Mouse (Mus musculus) forebrain, postnatal 0 days (tissue): ENCODE results near the gene Sstr4. TPM values are rescaled to one million over a fixed set of nuclear protein-coding genes. Genes with fewer than 3 reads are reported as not detected.

Source experiments
- ATAC-seq: fragments of 200-750 bp; cut with Nextera tagmentation; 2 replicates; pipeline ENCODE4 v1.8.0; 2017; ENCODE audit warnings: mild to moderate bottlenecking, moderate library complexity
- DNase-seq: peaks from one replicate; pipeline ENCODE4 v3.0.0-alpha.2; 2015
- H3K27ac ChIP-seq: fragments of 300-500 bp; sonication (generic); 2 replicates; pipeline ENCODE4 v1.5.1; 2014; ENCODE audit warnings: low read depth, mild to moderate bottlenecking, antibody characterized with exemption, low read length, moderate library complexity, mixed read lengths
- H3K27me3 ChIP-seq: fragments of 300-500 bp; sonication (generic); 2 replicates; pipeline ENCODE4 v1.6.1; 2014; ENCODE audit warnings: mild to moderate bottlenecking, low read length, mixed read lengths; ENCODE audit not compliant: insufficient read depth
- H3K36me3 ChIP-seq: fragments of 300-500 bp; sonication (generic); 2 replicates; pipeline ENCODE4 v1.6.1; 2014; ENCODE audit warnings: mild to moderate bottlenecking, moderate library complexity; ENCODE audit not compliant: insufficient read depth
- H3K4me1 ChIP-seq: fragments of 300-500 bp; sonication (generic); 2 replicates; pipeline ENCODE4 v1.6.1; 2014; ENCODE audit warnings: antibody characterized with exemption; ENCODE audit not compliant: insufficient read depth
- H3K4me2 ChIP-seq: fragments of 300-500 bp; sonication (generic); 2 replicates; pipeline ENCODE4 v1.6.1; 2014; ENCODE audit warnings: low read depth, mild to moderate bottlenecking, moderate library complexity
- H3K4me3 ChIP-seq: fragments of 300-500 bp; sonication (generic); 2 replicates; pipeline ENCODE4 v1.5.1; 2014; ENCODE audit warnings: low read depth, low read length, mixed read lengths
- H3K9ac ChIP-seq: fragments of 300-500 bp; sonication (generic); 2 replicates; pipeline ENCODE4 v1.6.1; 2014; ENCODE audit warnings: mild to moderate bottlenecking
- H3K9me3 ChIP-seq: fragments of 300-500 bp; sonication (generic); 2 replicates; pipeline ENCODE4 v1.6.1; 2016; ENCODE audit warnings: low read length
- CTCF ChIP-seq: sonication (generic); IDR thresholded peaks from 2 replicates; pipeline ENCODE4 v1.5.1; 2016; ENCODE audit warnings: antibody characterized with exemption, control low read depth, low read depth
- WGBS: fragments of 180-500 bp; shearing (Covaris S2); extraction: QIAGEN DNeasy Blood & Tissue Kit; methylation state at CpG from one replicate; pipeline ENCODE4 v1.1.7; 2014; 5-methylcytosine and 5-hydroxymethylcytosine counted together
- polyA plus RNA-seq: library from polyadenylated mRNA; unstranded; fragments of >200 nt; fragmentation: Nextera tagmentation; extraction: Ambion mirVana; gene quantifications from 2 replicates; pipeline ENCODE4 v1.2.1, GENCODE M21; 2015
- total RNA-seq: library from RNA; depleted of rRNA; stranded (reverse); fragments of >200 nt; gene quantifications from 2 replicates; pipeline ENCODE4 v1.2.3, GENCODE M21; 2014

The Sstr4 gene
- total and polyA plus RNA-seq, 2 experiments from 2014 or later = 2.8 to 10.7 TPM

- Histone ChIP-seq H3K27me3 (no peaks in the 10 kb centered on the region), H3K4me1 (no peaks in the 10 kb centered on the region), H3K9me3 (no peaks in the 10 kb centered on the region), H3K4me2 (no peak overlapping the region), H3K27ac (no peak overlapping the region), H3K36me3 (no peaks in the 10 kb centered on the region), H3K4me3 (no peak overlapping the region), H3K9ac (no peak overlapping the region)
- 79% methylated on average over 4 of the region's 4 CpGs for WGBS
- ATAC-seq = no peak
- no peak for DNase-seq
- no peak for TF ChIP-seq CTCF
Observed at GRCm38 (mm10) chr2:148430941-148431340, 35.8 kb downstream of the Sstr4 start.

GRCm38 (mm10) chr2:148432346-148432745, 37.2 kb downstream of the Sstr4 start:
- no peak for TF ChIP-seq CTCF
- Histone ChIP-seq H3K4me2 (no peak overlapping the region), H3K4me1 (no peaks in the 10 kb centered on the region), H3K27me3 (no peaks in the 10 kb centered on the region), H3K9me3 (no peaks in the 10 kb centered on the region), H3K9ac (no peak overlapping the region), H3K4me3 (no peak overlapping the region), H3K27ac (no peak overlapping the region), H3K36me3 (no peaks in the 10 kb centered on the region)
- DNase-seq (no peak), ATAC-seq (no peak)
- WGBS = 74% methylated on average over 2 of the region's 2 CpGs

- no peak overlapping the region for H3K4me3 ChIP-seq
- H3K4me1 ChIP-seq = no peaks in the 10 kb centered on the region
- no peaks in the 10 kb centered on the region for H3K36me3 ChIP-seq
- no peak overlapping the region for H3K9ac ChIP-seq
- TF ChIP-seq CTCF = no peak
- no peak overlapping the region for H3K27ac ChIP-seq
- peak; percentile 29; the same call in 1 of the 2 replicates for ATAC-seq
- WGBS = 31% methylated on average over 3 of the region's 3 CpGs
- H3K27me3 ChIP-seq = no peaks in the 10 kb centered on the region
- H3K4me2 ChIP-seq = no peak overlapping the region
- no peak for DNase-seq
- H3K9me3 ChIP-seq = no peaks in the 10 kb centered on the region
Observed at GRCm38 (mm10) chr2:148436285-148436684, 41.1 kb downstream of the Sstr4 start.

GRCm38 (mm10) chr2:148439691-148440276, 44.6 kb downstream of the Sstr4 start:
- no peaks in the 10 kb centered on the region for H3K4me1 ChIP-seq
- TF ChIP-seq CTCF = no peak
- no peak overlapping the region for H3K4me3 ChIP-seq
- H3K9me3 ChIP-seq = no peaks in the 10 kb centered on the region
- ATAC-seq (no peak), DNase-seq (no peak)
- no peak overlapping the region for H3K9ac ChIP-seq
- H3K4me2 ChIP-seq = no peak overlapping the region
- no peaks in the 10 kb centered on the region for H3K36me3 ChIP-seq
- no peaks in the 10 kb centered on the region for H3K27me3 ChIP-seq
- no peak overlapping the region for H3K27ac ChIP-seq
- WGBS = 75% methylated on average over 3 of the region's 3 CpGs

- no peak overlapping the region for H3K9ac ChIP-seq
Observed at GRCm38 (mm10) chr2:148441421-148441820, 46.3 kb downstream of the Sstr4 start.

GRCm38 (mm10) chr2:148442172-148442571, 47.0 kb downstream of the Sstr4 start:
- no peak overlapping the region for H3K27ac ChIP-seq
- H3K9me3 ChIP-seq = no peaks in the 10 kb centered on the region
- TF ChIP-seq CTCF = no peak
- 0 out of 2 replicates have a peak overlapping the region, but pooled peaks have one; percentile 3 for H3K4me2 ChIP-seq
- H3K4me1 ChIP-seq = no peaks in the 10 kb centered on the region
- no peaks in the 10 kb centered on the region for H3K36me3 ChIP-seq
- no peak for DNase-seq
- no peaks in the 10 kb centered on the region for H3K27me3 ChIP-seq
- ATAC-seq = no peak; the same call in 1 of the 2 replicates
- 57% methylated on average over 4 of the region's 4 CpGs for WGBS
- no peak overlapping the region for H3K4me3 ChIP-seq
- H3K9ac ChIP-seq = no peak overlapping the region

More at GRCm38 (mm10) chr2:148441421-148441820, 46.3 kb downstream of the Sstr4 start:
- Histone ChIP-seq H3K36me3 (no peaks in the 10 kb centered on the region), H3K27ac (no peak overlapping the region), H3K4me3 (no peak overlapping the region), H3K9me3 (no peaks in the 10 kb centered on the region), H3K4me1 (no peaks in the 10 kb centered on the region), H3K27me3 (no peaks in the 10 kb centered on the region), H3K4me2 (no peak overlapping the region)
- TF ChIP-seq CTCF = no peak
- 87% methylated on average over 10 of the region's 10 CpGs for WGBS
- DNase-seq (no peak), ATAC-seq (no peak)

- ATAC-seq (no peak), DNase-seq (no peak)
- 93% methylated on average over 4 of the region's 4 CpGs for WGBS
- Histone ChIP-seq H3K4me2 (no peak overlapping the region), H3K36me3 (no peaks in the 10 kb centered on the region), H3K27ac (no peak overlapping the region), H3K27me3 (no peaks in the 10 kb centered on the region), H3K9me3 (no peaks in the 10 kb centered on the region), H3K4me3 (no peak overlapping the region), H3K4me1 (no peaks in the 10 kb centered on the region), H3K9ac (no peak overlapping the region)
- no peak for TF ChIP-seq CTCF
Observed at GRCm38 (mm10) chr2:148442710-148443109, 47.6 kb downstream of the Sstr4 start.
